Mouse (Mus musculus): ENCODE data around the gene Vmp1. TPM values are rescaled to one million over a fixed set of nuclear protein-coding genes. Genes with fewer than 3 reads are reported as not detected.

The Vmp1 gene
- polyA plus RNA-seq, 1 experiment from 2014 or later = 95.0 TPM

DNA sequence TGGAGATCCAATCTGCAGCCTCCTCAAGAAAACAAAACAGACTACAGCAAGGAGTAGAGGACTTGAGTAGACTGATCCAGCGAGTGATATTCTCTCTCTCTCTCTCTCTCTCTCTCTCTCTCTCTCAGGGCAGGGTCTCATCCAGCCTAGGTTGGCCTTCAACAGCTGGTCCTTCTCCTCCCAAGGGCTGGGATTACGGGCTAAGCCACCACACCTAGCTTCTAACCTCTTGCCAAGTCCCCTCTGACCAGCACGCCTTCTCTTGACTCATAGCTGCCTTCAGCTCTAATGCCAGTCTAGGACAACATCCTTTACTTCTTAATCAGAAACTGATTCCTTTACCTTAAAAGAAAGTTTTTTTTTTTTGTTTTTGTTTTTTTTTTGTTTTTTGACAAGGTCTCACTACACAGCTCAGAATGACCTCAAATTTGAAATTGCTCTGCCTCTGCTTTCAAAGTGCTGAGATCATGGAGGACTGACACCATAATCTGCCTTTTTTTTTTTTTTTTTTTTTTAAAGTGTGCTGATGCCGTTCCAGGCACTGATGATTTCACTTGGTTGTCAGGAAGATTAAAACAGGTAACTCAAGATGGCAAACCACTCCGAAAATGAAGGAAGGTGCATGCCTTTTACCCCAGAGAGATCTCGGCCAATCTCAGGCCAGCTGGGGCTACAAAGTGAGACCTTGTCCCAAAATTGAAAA, 105.4 kb downstream of the Vmp1 start:
- Histone ChIP-seq H3K4me2 (ENCODE audit: low read depth, low read length) (0 out of 2 replicates have a peak overlapping the region, but pooled peaks have one; percentile 26), H3K9ac (ENCODE audit: low read length) (0 out of 2 replicates have a peak overlapping the region, but pooled peaks have one; percentile 16), H3K27me3 (ENCODE audit: control insufficient read depth, insufficient read depth, low read length) (no peaks in the 10 kb centered on the region), H3K27ac (ENCODE audit: low read length) (peak overlapping the region; percentile 66), H3K9me3 (replicated peaks; ENCODE audit: control insufficient read depth, low read length) (no peaks in the 10 kb centered on the region), H3K4me3 (ENCODE audit: low read length) (no peak overlapping the region), H3K36me3 (ENCODE audit: control insufficient read depth, insufficient read depth) (peaks cover 2% of the 10 kb centered on the region; the same call in 1 of the 2 replicates), H3K4me1 (ENCODE audit: control insufficient read depth, insufficient read depth, low read length) (peaks cover 36% of the 10 kb centered on the region)
- ATAC-seq (replicated peaks; ENCODE audit: extremely low read depth, insufficient read depth, low FRiP score) = no peak
- 71% methylated on average over 6 of the region's 6 CpGs for whole genome bisulfite sequencing

DNA sequence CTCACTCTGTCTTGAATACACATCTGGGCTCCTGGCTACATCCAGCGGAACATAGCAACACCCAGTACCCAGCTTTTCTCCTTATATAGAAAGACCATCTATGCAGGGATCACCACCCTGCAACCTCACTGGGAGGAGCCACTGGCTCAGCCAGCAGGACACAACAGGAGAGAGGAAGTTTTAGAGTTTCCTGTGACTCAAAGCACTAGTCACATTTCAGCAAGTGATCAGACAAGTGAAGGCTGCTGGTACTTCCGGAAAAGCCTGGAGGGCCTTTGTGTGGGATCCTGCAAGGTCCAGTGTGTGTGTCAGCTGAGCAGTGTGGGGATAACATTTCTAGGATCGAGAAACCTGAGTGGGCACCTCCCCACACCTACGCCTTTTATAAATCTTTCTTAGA, 106.4 kb downstream of the Vmp1 start:
- H3K27me3 ChIP-seq (ENCODE audit: control insufficient read depth, insufficient read depth, low read length) = no peaks in the 10 kb centered on the region
- 39% methylated on average over 4 of the region's 4 CpGs for WGBS
- no peak overlapping the region for H3K4me3 ChIP-seq (ENCODE audit: low read length)
- no peaks in the 10 kb centered on the region for H3K9me3 ChIP-seq (replicated peaks; ENCODE audit: control insufficient read depth, low read length)
- H3K9ac ChIP-seq (ENCODE audit: low read length) = no peak overlapping the region
- peaks cover 36% of the 10 kb centered on the region for H3K4me1 ChIP-seq (ENCODE audit: control insufficient read depth, insufficient read depth, low read length)
- no peaks in the 10 kb centered on the region for H3K36me3 ChIP-seq (ENCODE audit: control insufficient read depth, insufficient read depth)
- peak; percentile 16; the same call in 1 of the 2 replicates for ATAC-seq (replicated peaks; ENCODE audit: extremely low read depth, insufficient read depth, low FRiP score)
- peak overlapping the region; percentile 69 for H3K27ac ChIP-seq (ENCODE audit: low read length)
- H3K4me2 ChIP-seq (ENCODE audit: low read depth, low read length) = no peak overlapping the region

DNA sequence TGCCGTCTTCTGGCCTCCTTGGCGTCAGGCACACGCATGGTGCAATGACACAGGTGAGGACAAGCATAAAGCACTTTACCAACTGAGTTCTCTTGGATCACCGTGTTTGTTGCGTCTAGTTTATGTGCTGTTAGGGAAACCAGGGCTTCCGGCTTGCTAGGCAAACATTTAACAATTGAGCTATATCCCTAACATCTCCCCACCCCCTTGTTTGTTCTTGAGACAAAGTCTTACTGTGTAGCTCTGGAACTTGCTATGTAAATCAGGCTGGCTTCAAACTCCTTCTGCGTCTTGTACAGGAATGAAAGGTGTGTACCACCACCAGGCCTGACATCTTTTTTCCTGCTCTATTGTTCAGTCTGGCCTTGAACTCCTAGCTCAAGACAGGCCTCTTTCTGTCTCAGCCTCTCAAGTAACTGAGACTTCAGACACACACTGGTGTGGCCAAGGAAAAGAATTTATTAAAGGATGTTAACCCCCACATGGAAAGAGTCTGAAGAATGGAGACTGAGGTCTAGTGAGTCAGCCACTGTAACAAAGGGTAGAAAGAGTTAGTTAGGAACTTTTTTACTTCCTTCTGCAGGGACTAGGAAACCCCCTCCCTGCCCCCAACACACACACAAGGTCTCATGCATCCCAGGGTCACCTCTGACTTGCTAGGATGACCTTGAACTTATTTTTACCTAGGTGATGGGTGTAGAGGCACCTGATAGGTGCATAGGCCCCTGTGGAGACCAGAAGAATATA, 107.8 kb downstream of the Vmp1 start:
- no peak for ATAC-seq (replicated peaks; ENCODE audit: extremely low read depth, insufficient read depth, low FRiP score)
- Histone ChIP-seq H3K27ac (ENCODE audit: low read length) (no peak overlapping the region), H3K4me3 (ENCODE audit: low read length) (no peak overlapping the region), H3K9ac (ENCODE audit: low read length) (no peak overlapping the region), H3K27me3 (ENCODE audit: control insufficient read depth, insufficient read depth, low read length) (no peaks in the 10 kb centered on the region), H3K4me2 (ENCODE audit: low read depth, low read length) (no peak overlapping the region), H3K4me1 (ENCODE audit: control insufficient read depth, insufficient read depth, low read length) (peaks cover 36% of the 10 kb centered on the region), H3K36me3 (ENCODE audit: control insufficient read depth, insufficient read depth) (no peaks in the 10 kb centered on the region), H3K9me3 (replicated peaks; ENCODE audit: control insufficient read depth, low read length) (no peaks in the 10 kb centered on the region)
- WGBS = 81% methylated on average over 7 of the region's 7 CpGs

DNA sequence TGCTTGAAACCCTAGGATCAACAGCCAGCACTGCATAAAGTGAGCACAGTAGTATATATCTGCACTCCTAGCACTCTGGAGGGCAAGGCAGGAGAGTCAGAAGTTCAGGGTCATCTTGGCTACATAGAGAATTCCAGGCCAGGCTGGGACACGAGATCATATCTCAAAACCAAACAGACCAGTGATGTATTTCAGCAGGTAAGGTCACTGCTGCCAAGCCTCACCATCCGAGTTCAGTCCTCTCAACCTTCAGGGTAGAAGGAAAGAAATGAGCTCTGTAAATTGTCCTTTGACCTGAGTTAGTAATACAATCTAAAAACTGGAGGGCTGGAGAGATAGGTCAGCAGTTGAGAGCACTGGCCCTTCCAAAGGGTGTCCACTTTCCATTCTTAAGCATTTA, 109.2 kb downstream of the Vmp1 start:
- H3K4me3 ChIP-seq (ENCODE audit: low read length) = no peak overlapping the region
- 48% methylated on average over 2 of the region's 2 CpGs for WGBS
- ATAC-seq (replicated peaks; ENCODE audit: extremely low read depth, insufficient read depth, low FRiP score) = no peak
- H3K9ac ChIP-seq (ENCODE audit: low read length) = no peak overlapping the region
- no peaks in the 10 kb centered on the region for H3K36me3 ChIP-seq (ENCODE audit: control insufficient read depth, insufficient read depth)
- no peak overlapping the region for H3K4me2 ChIP-seq (ENCODE audit: low read depth, low read length)
- H3K4me1 ChIP-seq (ENCODE audit: control insufficient read depth, insufficient read depth, low read length) = peaks cover 32% of the 10 kb centered on the region
- no peaks in the 10 kb centered on the region for H3K9me3 ChIP-seq (replicated peaks; ENCODE audit: control insufficient read depth, low read length)
- H3K27me3 ChIP-seq (ENCODE audit: control insufficient read depth, insufficient read depth, low read length) = no peaks in the 10 kb centered on the region
- H3K27ac ChIP-seq (ENCODE audit: low read length) = no peak overlapping the region

DNA sequence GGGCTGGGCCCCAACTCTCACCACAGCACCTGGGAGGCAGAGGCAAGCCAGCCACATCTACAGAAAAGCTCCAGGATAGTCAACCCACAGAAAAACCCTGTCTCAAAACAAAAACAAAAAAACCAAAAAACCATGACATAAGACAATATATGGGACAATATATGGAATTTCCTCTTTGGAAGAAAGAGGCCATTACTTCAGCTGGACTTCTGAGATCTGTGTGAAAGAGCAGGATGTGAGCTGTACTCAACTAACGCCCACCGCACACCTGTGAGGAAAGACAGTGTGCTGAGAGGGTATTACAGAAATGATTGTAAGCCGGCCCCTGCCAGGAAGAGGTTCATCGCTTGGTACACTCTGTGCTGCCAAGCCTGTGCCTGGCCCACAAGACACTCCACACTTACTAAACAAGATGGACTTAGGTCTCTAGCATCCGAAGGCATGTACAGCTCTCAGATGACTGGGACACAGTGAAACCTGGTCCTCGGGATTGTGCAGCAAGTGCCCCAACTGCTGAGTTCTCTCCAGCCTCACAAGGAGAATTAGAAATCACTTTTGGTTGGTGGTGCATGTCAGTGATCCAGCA, 109.9 kb downstream of the Vmp1 start:
- Histone ChIP-seq H3K27me3 (ENCODE audit: control insufficient read depth, insufficient read depth, low read length) (no peaks in the 10 kb centered on the region), H3K27ac (ENCODE audit: low read length) (peak overlapping the region; percentile 41; the same call in 1 of the 2 replicates), H3K4me3 (ENCODE audit: low read length) (no peak overlapping the region), H3K9me3 (replicated peaks; ENCODE audit: control insufficient read depth, low read length) (no peaks in the 10 kb centered on the region), H3K4me2 (ENCODE audit: low read depth, low read length) (no peak overlapping the region), H3K36me3 (ENCODE audit: control insufficient read depth, insufficient read depth) (no peaks in the 10 kb centered on the region), H3K4me1 (ENCODE audit: control insufficient read depth, insufficient read depth, low read length) (peaks cover 26% of the 10 kb centered on the region), H3K9ac (ENCODE audit: low read length) (no peak overlapping the region)
- 84% methylated on average over 6 of the region's 6 CpGs for WGBS
- ATAC-seq (replicated peaks; ENCODE audit: extremely low read depth, insufficient read depth, low FRiP score) = no peak

DNA sequence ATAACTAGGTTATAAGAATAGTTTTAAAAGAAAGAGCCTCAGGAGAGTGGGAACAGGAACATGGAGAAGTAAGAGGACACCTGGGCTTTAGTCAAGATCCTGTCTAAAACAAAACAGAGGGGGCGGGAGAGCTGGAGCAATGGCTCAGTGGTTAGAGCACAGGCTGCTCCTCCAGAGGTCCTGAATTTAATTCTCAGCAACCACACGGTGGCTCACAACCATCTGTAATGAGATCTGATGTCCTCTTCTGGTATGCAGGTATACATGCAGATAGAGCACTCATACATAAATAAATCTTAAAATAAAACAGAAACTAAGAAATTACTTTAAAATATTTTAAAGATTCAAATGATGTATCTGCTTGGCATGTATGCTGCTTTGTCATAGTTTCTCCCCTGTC, 111.0 kb downstream of the Vmp1 start:
- peaks cover 22% of the 10 kb centered on the region for H3K4me1 ChIP-seq (ENCODE audit: control insufficient read depth, insufficient read depth, low read length)
- no peaks in the 10 kb centered on the region for H3K9me3 ChIP-seq (replicated peaks; ENCODE audit: control insufficient read depth, low read length)
- ATAC-seq (replicated peaks; ENCODE audit: extremely low read depth, insufficient read depth, low FRiP score) = no peak
- no peaks in the 10 kb centered on the region for H3K27me3 ChIP-seq (ENCODE audit: control insufficient read depth, insufficient read depth, low read length)
- no peak overlapping the region for H3K9ac ChIP-seq (ENCODE audit: low read length)
- no peaks in the 10 kb centered on the region; the same call in 1 of the 2 replicates for H3K36me3 ChIP-seq (ENCODE audit: control insufficient read depth, insufficient read depth)
- no peak overlapping the region for H3K27ac ChIP-seq (ENCODE audit: low read length)
- H3K4me2 ChIP-seq (ENCODE audit: low read depth, low read length) = no peak overlapping the region
- WGBS = 64% methylated on average over 2 of the region's 2 CpGs
- H3K4me3 ChIP-seq (ENCODE audit: low read length) = no peak overlapping the region

DNA sequence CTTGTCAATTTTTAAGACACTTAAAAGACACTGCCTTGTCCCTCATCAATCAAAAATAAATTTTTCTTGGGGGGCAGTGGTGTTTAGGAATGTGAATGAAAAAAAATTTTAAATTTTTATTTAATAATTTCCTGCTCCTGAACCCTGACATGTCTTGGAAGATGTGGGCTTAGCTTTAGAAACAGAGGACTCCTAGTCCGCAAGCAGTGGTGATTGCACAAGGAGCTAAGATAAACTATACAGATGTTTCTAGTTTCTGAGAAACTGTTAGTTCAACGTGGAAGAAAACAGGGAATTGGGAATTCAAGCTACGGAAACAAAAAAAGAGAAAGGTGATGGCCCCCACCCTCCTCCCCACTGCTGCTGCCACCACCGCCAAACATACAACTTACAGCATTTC, 111.8 kb downstream of the Vmp1 start:
- Histone ChIP-seq H3K9ac (ENCODE audit: low read length) (no peak overlapping the region), H3K9me3 (replicated peaks; ENCODE audit: control insufficient read depth, low read length) (no peaks in the 10 kb centered on the region), H3K36me3 (ENCODE audit: control insufficient read depth, insufficient read depth) (peaks cover 7% of the 10 kb centered on the region; the same call in 1 of the 2 replicates), H3K4me2 (ENCODE audit: low read depth, low read length) (no peak overlapping the region), H3K4me3 (ENCODE audit: low read length) (no peak overlapping the region), H3K4me1 (ENCODE audit: control insufficient read depth, insufficient read depth, low read length) (peaks cover 14% of the 10 kb centered on the region), H3K27me3 (ENCODE audit: control insufficient read depth, insufficient read depth, low read length) (no peaks in the 10 kb centered on the region), H3K27ac (ENCODE audit: low read length) (peak overlapping the region; percentile 33)
- no peak for ATAC-seq (replicated peaks; ENCODE audit: extremely low read depth, insufficient read depth, low FRiP score)
- 68% methylated on average over 4 of the region's 4 CpGs for WGBS

DNA sequence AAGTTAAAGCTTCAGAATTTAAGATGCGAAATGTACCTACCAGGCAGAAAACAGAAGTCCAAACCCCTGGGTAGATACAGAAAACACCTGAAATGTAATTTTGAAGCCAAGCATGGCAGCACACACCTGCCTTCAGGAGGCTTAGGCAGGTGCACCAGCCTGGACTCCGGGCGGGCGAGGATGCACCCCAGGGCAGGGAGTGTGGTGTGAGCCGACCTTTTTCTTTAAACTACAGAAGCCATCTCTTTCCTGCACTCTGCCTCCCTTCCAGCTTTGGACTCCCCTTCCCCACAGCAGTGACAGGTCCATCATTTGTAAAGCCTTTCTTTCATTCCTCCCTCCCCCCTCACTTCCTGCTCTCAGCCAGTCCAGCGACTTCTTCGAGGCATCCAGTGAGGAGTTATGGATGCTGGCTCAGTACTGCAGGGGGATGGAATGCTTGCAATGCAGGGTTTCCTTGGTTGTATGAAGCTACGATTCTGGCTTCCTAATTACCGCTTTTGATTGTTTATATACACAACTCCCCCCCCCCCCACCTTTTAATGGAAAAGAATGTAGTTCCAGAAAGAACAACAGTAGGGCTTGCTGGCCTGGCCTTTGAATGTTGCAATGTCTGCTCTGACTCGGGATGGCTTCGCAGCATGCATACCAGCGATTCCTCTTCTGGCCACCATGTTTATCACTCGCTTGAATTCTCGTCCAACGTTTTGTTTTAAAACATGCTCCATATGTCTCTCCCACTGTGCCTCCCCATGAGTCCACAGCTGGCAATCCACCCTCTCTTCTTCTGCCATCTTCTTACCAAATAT, 112.4 kb downstream of the Vmp1 start:
- peaks cover 14% of the 10 kb centered on the region for H3K4me1 ChIP-seq (ENCODE audit: control insufficient read depth, insufficient read depth, low read length)
- ATAC-seq (replicated peaks; ENCODE audit: extremely low read depth, insufficient read depth, low FRiP score) = peak; percentile 38; the same call in 1 of the 2 replicates
- peaks cover 8% of the 10 kb centered on the region; the same call in 1 of the 2 replicates for H3K36me3 ChIP-seq (ENCODE audit: control insufficient read depth, insufficient read depth)
- H3K9ac ChIP-seq (ENCODE audit: low read length) = no peak overlapping the region
- H3K27me3 ChIP-seq (ENCODE audit: control insufficient read depth, insufficient read depth, low read length) = no peaks in the 10 kb centered on the region
- no peaks in the 10 kb centered on the region for H3K9me3 ChIP-seq (replicated peaks; ENCODE audit: control insufficient read depth, low read length)
- WGBS = 37% methylated on average over 15 of the region's 15 CpGs
- peak overlapping the region; percentile 33 for H3K27ac ChIP-seq (ENCODE audit: low read length)
- no peak overlapping the region for H3K4me2 ChIP-seq (ENCODE audit: low read depth, low read length)
- H3K4me3 ChIP-seq (ENCODE audit: low read length) = no peak overlapping the region

Data from heart, embryonic 16.5 days (tissue).